Mouse (Mus musculus) kidney, postnatal 4 days (tissue): Measurements from ENCODE around the gene Trpm3.
A peak's percentile ranks its signal among the peaks of the same experiment; 100 is the strongest.

Experiments
- DNase-seq, 2 experiments: peaks; one replicate each; pipeline ENCODE4 v3.0.0; 2021; ENCODE audit warnings: mixed read lengths in 2 of 2

Gene Trpm3

GRCm38 (mm10) chr19:22931006-22931405 is 792.2 kb downstream of the Trpm3 start:
- DNase-seq: no peak

GRCm38 (mm10) chr19:22935067-22935466 is 796.2 kb downstream of the Trpm3 start:
- DNase-seq: no peak

- DNase-seq: peak in 1 of 2 experiments; percentile 15
These were observed 800.2 kb downstream of the Trpm3 start for GRCm38 (mm10) chr19:22938848-22939724.

- DNase-seq: no peak
These were observed 801.0 kb downstream of the Trpm3 start for GRCm38 (mm10) chr19:22939836-22940235.

GRCm38 (mm10) chr19:22940487-22940886 is 801.6 kb downstream of the Trpm3 start:
- DNase-seq: peak; percentile 59 to 76

- DNase-seq: no peak
These were observed 802.1 kb downstream of the Trpm3 start for GRCm38 (mm10) chr19:22940956-22941355.

GRCm38 (mm10) chr19:22952480-22952879 is 813.6 kb downstream of the Trpm3 start:
- DNase-seq: no peak

GRCm38 (mm10) chr19:22953191-22953590 is 814.3 kb downstream of the Trpm3 start:
- DNase-seq: no peak

- DNase-seq: no peak
These were observed 819.6 kb downstream of the Trpm3 start for GRCm38 (mm10) chr19:22958414-22958813.

- peak in 1 of 2 experiments; percentile 17 for DNase-seq
These were observed 821.8 kb downstream of the Trpm3 start for GRCm38 (mm10) chr19:22960450-22961265.

- DNase-seq: no peak
These were observed 823.3 kb downstream of the Trpm3 start for GRCm38 (mm10) chr19:22962001-22962708.

- DNase-seq: no peak
These were observed 823.9 kb downstream of the Trpm3 start for GRCm38 (mm10) chr19:22962731-22963130.

- DNase-seq: no peak
These were observed 825.0 kb downstream of the Trpm3 start for GRCm38 (mm10) chr19:22963726-22964398.

- DNase-seq: no peak
These were observed 826.6 kb downstream of the Trpm3 start for GRCm38 (mm10) chr19:22965470-22965869.

- DNase-seq: no peak
These were observed 834.4 kb downstream of the Trpm3 start for GRCm38 (mm10) chr19:22973294-22973693.

GRCm38 (mm10) chr19:22973727-22974126 is 834.9 kb downstream of the Trpm3 start:
- DNase-seq: no peak

- no peak for DNase-seq
These were observed 837.0 kb downstream of the Trpm3 start for GRCm38 (mm10) chr19:22975801-22976200.

GRCm38 (mm10) chr19:22977508-22977907 is 838.7 kb downstream of the Trpm3 start:
- DNase-seq: no peak

- DNase-seq: no peak
These were observed 839.9 kb downstream of the Trpm3 start for GRCm38 (mm10) chr19:22978763-22979162.

GRCm38 (mm10) chr19:22979191-22979590 is 840.3 kb downstream of the Trpm3 start:
- no peak for DNase-seq

GRCm38 (mm10) chr19:22987914-22988313 is 849.1 kb downstream of the Trpm3 start:
- no peak for DNase-seq

- no peak for DNase-seq
These were observed 855.1 kb downstream of the Trpm3 start for GRCm38 (mm10) chr19:22993946-22994345.
